Mouse (Mus musculus) 416B (cell line): ENCODE measurements around the gene Ccdc28a.
A peak's percentile ranks its signal among the peaks of the same experiment; 100 is the strongest.

Source experiments
- DNase-seq: peaks from one replicate; pipeline ENCODE4 v3.0.0; 2011; ENCODE audit warnings: low read depth

The Ccdc28a gene

GRCm38 (mm10) chr10:18194156-18194555 is 40.6 kb downstream of the Ccdc28a start:
- DNase-seq = no peak

GRCm38 (mm10) chr10:18193221-18193620 is 41.6 kb downstream of the Ccdc28a start:
- DNase-seq = no peak

GRCm38 (mm10) chr10:18191706-18192105 is 43.1 kb downstream of the Ccdc28a start:
- DNase-seq = peak; percentile 74

- DNase-seq = no peak
Measured at GRCm38 (mm10) chr10:18189498-18189897, 45.3 kb downstream of the Ccdc28a start.

GRCm38 (mm10) chr10:18188564-18188963 is 46.2 kb downstream of the Ccdc28a start:
- no peak for DNase-seq

- DNase-seq = no peak
Measured at GRCm38 (mm10) chr10:18182246-18182645, 52.6 kb downstream of the Ccdc28a start.

GRCm38 (mm10) chr10:18177304-18177703 is 57.5 kb downstream of the Ccdc28a start:
- DNase-seq = no peak

GRCm38 (mm10) chr10:18176722-18177121 is 58.1 kb downstream of the Ccdc28a start:
- DNase-seq = peak; percentile 87

- DNase-seq = peak; percentile 71
Measured at GRCm38 (mm10) chr10:18175087-18175486, 59.7 kb downstream of the Ccdc28a start.
